Mouse (Mus musculus) neural tube, embryonic 15.5 days (tissue): Measurements from ENCODE around the gene Thsd7b. TPM values are rescaled to one million over a fixed set of nuclear protein-coding genes. Genes with fewer than 3 reads are reported as not detected.

Experiments
- ATAC-seq: fragments of 200-750 bp; cut with Nextera tagmentation; 2 replicates; pipeline ENCODE4 v1.8.0; 2017; ENCODE audit warnings: mild to moderate bottlenecking, moderate TSS enrichment, moderate library complexity; ENCODE audit not compliant: low FRiP score
- H3K27ac ChIP-seq: fragments of 300-500 bp; sonication (generic); replicated peaks from 2 replicates; pipeline ENCODE4 v1.5.1; 2015; ENCODE audit warnings: mild to moderate bottlenecking, inconsistent platforms
- H3K27me3 ChIP-seq: fragments of 300-500 bp; sonication (generic); replicated peaks from 2 replicates; pipeline ENCODE4 v1.6.1; 2015; ENCODE audit warnings: inconsistent platforms
- H3K36me3 ChIP-seq: fragments of 300-500 bp; sonication (generic); 2 replicates; pipeline ENCODE4 v1.6.1; 2015; ENCODE audit warnings: inconsistent platforms
- H3K4me1 ChIP-seq: fragments of 300-500 bp; sonication (generic); 2 replicates; pipeline ENCODE4 v1.6.1; 2015; ENCODE audit warnings: inconsistent platforms
- H3K4me2 ChIP-seq: fragments of 300-500 bp; sonication (generic); 2 replicates; pipeline ENCODE4 v1.6.1; 2015; ENCODE audit warnings: inconsistent platforms, mild to moderate bottlenecking, moderate library complexity
- H3K4me3 ChIP-seq: fragments of 300-500 bp; sonication (generic); replicated peaks from 2 replicates; pipeline ENCODE4 v1.5.1; 2015; ENCODE audit warnings: mild to moderate bottlenecking, inconsistent platforms
- H3K9ac ChIP-seq: fragments of 300-500 bp; sonication (generic); replicated peaks from 2 replicates; pipeline ENCODE4 v1.6.1; 2015; ENCODE audit warnings: mild to moderate bottlenecking, inconsistent platforms
- H3K9me3 ChIP-seq: fragments of 300-500 bp; sonication (generic); replicated peaks from 2 replicates; pipeline ENCODE4 v1.6.1; 2016; ENCODE audit warnings: inconsistent platforms
- WGBS: fragments of 180-500 bp; shearing (Covaris S2); methylation state at CpG from one replicate; pipeline ENCODE4 v1.1.7; 2015; ENCODE audit warnings: mixed read lengths; 5-methylcytosine and 5-hydroxymethylcytosine counted together
- polyA plus RNA-seq: library from polyadenylated mRNA; unstranded; fragments of >200 nt; fragmentation: Nextera tagmentation; extraction: Ambion mirVana; gene quantifications from 2 replicates; pipeline ENCODE4 v1.2.1, GENCODE M21; 2015

Gene Thsd7b
- polyA plus RNA-seq, 1 experiment from 2014 or later = 10.9 TPM

DNA sequence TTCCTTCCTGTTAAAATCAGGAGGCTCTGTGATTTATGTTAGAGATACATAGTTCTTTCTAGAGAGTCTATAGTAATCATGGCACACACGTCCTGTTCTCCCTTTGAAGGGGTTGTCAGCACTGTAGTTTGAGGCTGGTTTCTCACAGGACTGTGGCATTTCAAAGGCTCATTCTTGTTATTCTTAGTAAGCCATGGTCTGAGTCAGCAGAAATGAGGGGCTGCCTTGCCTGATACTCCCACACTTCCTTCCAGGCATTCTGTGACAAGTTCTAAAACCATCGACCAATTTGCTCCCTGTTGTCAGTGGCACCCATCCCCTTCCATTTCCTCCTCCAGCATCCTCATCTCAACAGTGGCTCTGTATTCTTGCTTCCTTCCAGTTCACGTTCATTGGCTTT, 384.9 kb downstream of the Thsd7b start:
- no peaks in the 10 kb centered on the region for H3K36me3 ChIP-seq
- H3K27me3 ChIP-seq = no peaks in the 10 kb centered on the region
- no peak overlapping the region for H3K4me2 ChIP-seq
- 81% methylated on average over 3 of the region's 3 CpGs for WGBS
- no peaks in the 10 kb centered on the region for H3K9me3 ChIP-seq
- ATAC-seq = no peak
- no peaks in the 10 kb centered on the region for H3K4me1 ChIP-seq
- H3K9ac ChIP-seq = no peak overlapping the region
- H3K4me3 ChIP-seq = no peak overlapping the region
- H3K27ac ChIP-seq = no peak overlapping the region

DNA sequence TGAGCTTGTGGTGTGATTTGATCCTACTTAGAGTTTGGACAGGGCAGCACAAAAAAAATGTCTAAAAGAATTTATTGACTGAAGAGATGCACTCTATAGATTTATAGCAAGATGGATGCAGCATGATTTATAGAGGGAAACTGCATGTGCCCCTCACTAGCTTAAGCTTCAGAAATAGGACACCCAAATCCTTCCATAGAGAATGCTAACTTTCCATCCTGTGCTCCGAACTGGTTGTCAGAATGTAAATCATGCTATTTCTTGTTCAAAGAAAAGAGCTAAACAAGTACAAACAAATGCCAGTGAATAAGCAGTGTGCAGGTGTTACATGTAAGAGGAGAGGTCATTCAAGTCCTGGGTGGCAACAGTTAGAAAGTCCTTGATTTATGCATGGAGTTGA, 402.8 kb downstream of the Thsd7b start:
- H3K4me2 ChIP-seq = no peak overlapping the region
- ATAC-seq = no peak
- H3K9ac ChIP-seq = no peak overlapping the region
- H3K27ac ChIP-seq = no peak overlapping the region
- H3K27me3 ChIP-seq = no peaks in the 10 kb centered on the region
- no peaks in the 10 kb centered on the region for H3K9me3 ChIP-seq
- H3K36me3 ChIP-seq = no peaks in the 10 kb centered on the region
- no peaks in the 10 kb centered on the region for H3K4me1 ChIP-seq
- H3K4me3 ChIP-seq = no peak overlapping the region
- WGBS = 46% methylated on average over 1 of the region's 1 CpGs

DNA sequence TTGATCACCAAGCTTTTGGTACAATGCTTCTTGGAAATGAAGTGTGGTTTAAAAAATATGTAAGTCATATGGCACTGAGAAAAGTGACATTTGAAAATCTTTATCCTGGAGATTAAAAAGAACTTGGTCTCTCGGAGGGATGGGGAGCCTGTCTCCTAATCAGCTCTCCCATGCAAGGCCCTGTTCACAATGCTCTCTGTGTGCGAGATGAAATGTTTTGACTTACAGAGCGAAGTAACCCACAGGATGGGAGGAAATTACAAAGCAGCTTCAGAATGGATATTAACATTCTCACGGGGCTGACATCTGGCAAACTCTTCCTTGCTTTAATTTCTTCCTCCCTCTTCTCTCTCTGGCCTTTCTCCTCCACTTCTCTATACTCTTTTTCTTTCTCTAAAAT, 405.7 kb downstream of the Thsd7b start:
- H3K4me2 ChIP-seq = no peak overlapping the region
- no peak for ATAC-seq
- 60% methylated on average over 4 of the region's 4 CpGs for WGBS

DNA sequence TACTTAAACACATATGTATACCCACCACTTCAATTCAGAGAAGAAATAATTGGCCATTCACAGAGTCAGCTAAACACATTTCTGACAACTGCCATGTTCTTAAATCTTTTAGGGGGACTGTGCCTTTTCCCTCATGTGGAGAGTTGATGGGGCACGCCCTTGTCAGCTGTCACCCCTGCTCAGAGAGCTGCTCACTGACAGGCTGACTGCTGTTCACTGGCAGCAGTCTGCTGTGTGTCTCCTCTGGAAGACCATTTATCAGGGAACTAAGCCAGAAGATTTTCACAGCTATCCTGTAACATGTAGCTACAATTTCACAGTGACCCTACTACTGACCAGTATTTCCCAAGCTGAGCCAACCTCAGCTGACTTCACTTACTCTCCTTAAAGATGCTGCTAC, 432.6 kb downstream of the Thsd7b start:
- H3K4me1 ChIP-seq = no peaks in the 10 kb centered on the region
- H3K4me2 ChIP-seq = no peak overlapping the region
- WGBS = 81% methylated on average over 1 of the region's 1 CpGs
- H3K9me3 ChIP-seq = no peaks in the 10 kb centered on the region
- no peak overlapping the region for H3K9ac ChIP-seq
- ATAC-seq = no peak
- no peak overlapping the region for H3K27ac ChIP-seq
- H3K27me3 ChIP-seq = no peaks in the 10 kb centered on the region
- H3K36me3 ChIP-seq = no peaks in the 10 kb centered on the region
- H3K4me3 ChIP-seq = no peak overlapping the region

More for the DNA sequence above, 405.7 kb downstream of the Thsd7b start:
- H3K27ac ChIP-seq = no peak overlapping the region
- H3K9me3 ChIP-seq = no peaks in the 10 kb centered on the region
- no peaks in the 10 kb centered on the region for H3K27me3 ChIP-seq
- H3K4me3 ChIP-seq = no peak overlapping the region
- no peaks in the 10 kb centered on the region for H3K36me3 ChIP-seq
- no peak overlapping the region for H3K9ac ChIP-seq
- H3K4me1 ChIP-seq = no peaks in the 10 kb centered on the region

DNA sequence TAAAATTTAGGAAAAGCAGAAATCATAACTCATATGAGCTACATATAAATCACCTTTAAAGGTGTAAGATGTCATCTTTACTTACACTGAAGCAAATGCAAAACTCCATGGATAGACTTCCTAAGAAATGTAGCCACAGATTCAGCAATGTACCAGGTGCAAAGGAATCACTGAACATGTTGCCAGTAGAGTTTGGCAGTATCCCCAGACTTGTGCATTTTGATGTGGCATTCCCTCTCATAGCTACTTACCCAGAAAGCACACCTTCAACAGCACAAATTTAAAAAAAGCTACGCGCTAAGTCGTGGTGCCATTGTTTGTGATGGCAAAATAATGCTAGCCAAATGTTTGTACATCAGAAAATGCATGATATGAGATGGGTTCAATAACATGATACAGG, 439.6 kb downstream of the Thsd7b start:
- Histone ChIP-seq H3K4me1 (no peaks in the 10 kb centered on the region), H3K27ac (no peak overlapping the region), H3K36me3 (no peaks in the 10 kb centered on the region), H3K4me3 (no peak overlapping the region), H3K9ac (no peak overlapping the region), H3K27me3 (no peaks in the 10 kb centered on the region), H3K4me2 (no peak overlapping the region), H3K9me3 (no peaks in the 10 kb centered on the region)
- 90% methylated on average over 3 of the region's 3 CpGs for WGBS
- no peak for ATAC-seq

DNA sequence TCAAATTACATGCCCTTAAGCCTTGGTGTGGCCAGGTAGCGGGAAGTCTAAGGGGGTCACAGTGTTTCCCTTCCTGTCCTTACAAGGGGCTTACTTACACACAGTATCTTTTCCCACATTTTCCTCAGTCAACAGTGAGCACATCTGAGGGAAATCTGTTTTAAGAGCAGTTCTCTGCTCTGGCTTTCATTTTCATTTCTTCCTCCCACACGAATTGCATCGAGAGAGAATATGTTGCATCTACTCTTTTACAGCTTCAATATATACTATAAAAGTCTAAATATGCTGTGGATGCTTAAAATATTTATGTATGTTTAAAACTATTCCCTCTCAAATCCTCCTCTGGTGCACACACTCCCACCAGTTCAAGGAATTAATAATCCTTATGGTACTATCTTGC, 440.5 kb downstream of the Thsd7b start:
- Histone ChIP-seq H3K9ac (no peak overlapping the region), H3K4me2 (no peak overlapping the region), H3K9me3 (no peaks in the 10 kb centered on the region), H3K27ac (no peak overlapping the region), H3K4me3 (no peak overlapping the region), H3K27me3 (no peaks in the 10 kb centered on the region), H3K36me3 (no peaks in the 10 kb centered on the region), H3K4me1 (no peaks in the 10 kb centered on the region)
- no peak for ATAC-seq
- 86% methylated on average over 3 of the region's 3 CpGs for WGBS

DNA sequence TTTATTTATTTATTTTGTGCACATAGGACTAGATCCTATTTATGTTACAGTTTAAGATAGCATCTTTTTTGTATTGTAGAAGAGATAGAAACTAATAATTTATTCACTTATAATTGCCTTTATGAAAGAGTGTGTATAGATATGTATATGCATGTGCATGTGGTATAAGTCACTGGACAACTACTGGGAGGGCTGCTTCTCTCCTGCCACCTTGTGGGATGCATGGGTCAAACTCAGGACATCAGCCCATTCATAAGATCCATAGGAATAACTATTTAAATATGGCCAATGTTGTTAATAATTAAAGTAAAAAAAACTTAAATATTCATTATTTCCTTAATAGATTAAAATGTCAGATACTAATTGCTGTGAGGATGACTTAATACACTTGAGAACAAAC, 446.5 kb downstream of the Thsd7b start:
- Histone ChIP-seq H3K27me3 (no peaks in the 10 kb centered on the region), H3K4me1 (no peaks in the 10 kb centered on the region), H3K27ac (no peak overlapping the region), H3K4me3 (no peak overlapping the region), H3K4me2 (no peak overlapping the region), H3K36me3 (no peaks in the 10 kb centered on the region), H3K9me3 (no peaks in the 10 kb centered on the region), H3K9ac (no peak overlapping the region)
- no peak for ATAC-seq

DNA sequence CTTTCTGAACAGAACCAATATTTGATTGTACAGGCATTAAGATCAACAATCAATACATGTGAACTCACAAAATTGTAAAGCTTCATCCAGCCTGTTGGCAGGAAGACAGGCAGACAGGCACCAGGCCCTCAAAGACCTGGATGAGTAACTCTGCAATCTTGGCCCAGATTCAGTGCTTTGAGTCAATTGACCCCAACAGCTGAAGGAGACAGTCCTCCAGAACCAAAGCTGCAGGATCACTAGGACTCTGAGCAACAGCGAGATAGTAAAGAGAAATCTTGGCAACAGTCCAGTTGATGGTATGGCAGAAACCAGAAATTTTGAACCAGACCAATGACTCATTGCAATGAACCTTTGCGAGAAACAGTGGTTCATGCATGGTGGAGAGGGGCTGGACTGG, 458.9 kb downstream of the Thsd7b start:
- Histone ChIP-seq H3K36me3 (no peaks in the 10 kb centered on the region), H3K9me3 (no peaks in the 10 kb centered on the region; the same call in 1 of the 2 replicates), H3K27ac (no peak overlapping the region), H3K9ac (no peak overlapping the region), H3K4me3 (no peak overlapping the region), H3K4me1 (no peaks in the 10 kb centered on the region), H3K27me3 (no peaks in the 10 kb centered on the region), H3K4me2 (no peak overlapping the region)
- ATAC-seq = no peak
- 95% methylated on average over 2 of the region's 2 CpGs for WGBS

DNA sequence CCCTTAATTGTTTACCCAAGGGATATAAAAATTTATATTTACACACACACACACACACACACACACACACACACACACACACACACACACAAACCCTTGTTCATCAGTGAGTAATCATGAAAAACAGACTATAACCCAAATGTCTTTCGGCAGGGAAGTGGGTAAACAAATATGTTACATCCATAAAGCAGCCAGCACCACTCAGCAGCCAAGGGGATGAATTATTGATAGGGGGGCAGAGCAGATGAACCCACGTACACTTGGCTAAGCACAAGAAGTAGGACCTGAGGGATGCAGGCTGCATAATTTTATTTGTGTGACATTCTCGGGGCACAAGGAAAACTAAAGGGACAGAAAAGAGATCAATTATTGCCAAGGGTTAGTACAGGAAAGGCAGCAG, 474.5 kb downstream of the Thsd7b start:
- no peaks in the 10 kb centered on the region for H3K36me3 ChIP-seq
- 39% methylated on average over 3 of the region's 3 CpGs for WGBS
- no peak overlapping the region for H3K27ac ChIP-seq
- H3K4me1 ChIP-seq = no peaks in the 10 kb centered on the region
- H3K4me2 ChIP-seq = no peak overlapping the region
- H3K9me3 ChIP-seq = no peaks in the 10 kb centered on the region
- no peaks in the 10 kb centered on the region for H3K27me3 ChIP-seq
- no peak overlapping the region for H3K4me3 ChIP-seq
- no peak overlapping the region for H3K9ac ChIP-seq
- no peak for ATAC-seq

DNA sequence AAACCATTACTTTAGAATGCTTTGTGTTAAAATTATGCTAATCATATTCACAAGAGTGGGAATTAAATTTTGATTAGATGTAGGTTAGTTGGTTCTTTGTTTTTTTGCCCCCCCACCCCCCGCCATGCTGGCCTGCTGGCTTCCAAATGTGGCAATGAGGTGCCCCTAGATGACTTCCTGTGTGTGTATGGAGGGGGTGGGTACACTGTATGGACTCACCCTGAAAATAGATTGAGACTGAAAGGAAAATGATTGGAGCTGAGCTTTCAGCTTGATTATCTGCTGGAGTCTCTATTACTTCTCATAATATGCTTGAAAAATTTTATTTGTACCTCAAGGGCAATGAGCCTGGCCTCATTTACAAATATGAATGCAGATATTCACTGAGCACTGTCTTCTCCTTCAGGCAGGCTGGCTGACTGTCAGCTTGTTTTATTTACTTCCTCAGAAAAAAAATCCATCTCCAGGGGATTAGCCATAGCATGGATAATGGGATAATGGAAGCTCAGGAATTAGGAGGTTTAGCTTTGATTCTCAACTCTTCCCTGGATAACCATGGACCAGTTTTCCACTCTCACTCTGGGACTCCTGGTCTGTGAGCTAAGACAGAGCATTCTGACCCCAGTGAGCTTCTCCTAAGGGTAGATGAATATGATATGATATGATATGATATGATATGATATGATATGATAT, 483.6 kb downstream of the Thsd7b start:
- H3K4me3 ChIP-seq = no peak overlapping the region
- no peak overlapping the region for H3K27ac ChIP-seq
- H3K9ac ChIP-seq = no peak overlapping the region
- no peak overlapping the region for H3K4me2 ChIP-seq
- no peaks in the 10 kb centered on the region for H3K36me3 ChIP-seq
- no peaks in the 10 kb centered on the region for H3K9me3 ChIP-seq
- no peak for ATAC-seq
- 0 out of 2 replicates have a peak, but pooled peaks cover 2% of the 10 kb centered on the region for H3K4me1 ChIP-seq
- H3K27me3 ChIP-seq = no peaks in the 10 kb centered on the region
- 63% methylated on average over 1 of the region's 1 CpGs for WGBS

DNA sequence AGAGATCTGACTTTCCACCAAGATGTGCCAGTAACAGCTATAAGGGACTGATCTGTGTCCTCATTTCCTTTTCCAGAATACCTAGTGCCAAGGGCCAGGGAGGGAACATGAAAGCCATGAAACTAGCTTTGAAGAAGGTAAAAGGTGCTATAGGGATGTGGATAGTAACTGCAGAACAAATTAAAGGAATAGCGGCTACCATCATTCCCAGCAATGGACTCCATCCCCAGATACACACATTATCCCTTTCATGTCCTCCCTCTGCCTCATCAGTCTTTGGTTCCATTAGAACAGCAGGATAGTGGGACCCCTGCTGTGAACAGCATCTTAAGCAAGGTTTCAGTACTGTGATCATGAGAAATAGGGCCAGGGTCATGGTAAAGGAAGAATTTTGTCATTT, 485.9 kb downstream of the Thsd7b start:
- H3K27ac ChIP-seq = no peak overlapping the region
- ATAC-seq = no peak
- 0 out of 2 replicates have a peak, but pooled peaks cover 2% of the 10 kb centered on the region for H3K4me1 ChIP-seq
- H3K36me3 ChIP-seq = no peaks in the 10 kb centered on the region
- H3K9me3 ChIP-seq = no peaks in the 10 kb centered on the region
- WGBS = 50% methylated on average over 1 of the region's 1 CpGs
- no peaks in the 10 kb centered on the region for H3K27me3 ChIP-seq
- H3K4me2 ChIP-seq = no peak overlapping the region
- H3K4me3 ChIP-seq = no peak overlapping the region
- H3K9ac ChIP-seq = no peak overlapping the region

DNA sequence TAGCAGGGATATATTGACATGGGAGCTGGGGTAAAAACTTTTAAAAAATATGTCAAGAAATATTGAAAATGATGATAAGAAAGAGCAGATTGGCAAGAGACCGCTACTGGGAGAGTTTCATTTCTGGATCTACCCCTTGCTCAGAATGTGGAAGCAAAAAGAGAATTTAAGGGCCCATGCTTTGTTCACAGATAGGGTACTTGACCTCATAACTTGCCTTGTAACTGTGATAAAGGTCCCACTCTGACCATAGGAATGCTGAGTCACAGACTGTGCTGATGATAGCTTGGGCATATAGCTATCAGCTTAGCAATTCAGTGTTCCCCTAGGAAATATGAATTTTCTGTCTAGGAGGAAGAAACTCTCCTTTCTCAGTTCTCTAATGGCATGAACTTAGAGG, 488.1 kb downstream of the Thsd7b start:
- no peak for ATAC-seq
- Histone ChIP-seq H3K27me3 (no peaks in the 10 kb centered on the region), H3K9ac (no peak overlapping the region), H3K4me2 (no peak overlapping the region), H3K4me1 (0 out of 2 replicates have a peak, but pooled peaks cover 2% of the 10 kb centered on the region), H3K9me3 (no peaks in the 10 kb centered on the region), H3K27ac (no peak overlapping the region), H3K4me3 (no peak overlapping the region), H3K36me3 (no peaks in the 10 kb centered on the region)
- WGBS = 96% methylated on average over 1 of the region's 1 CpGs

DNA sequence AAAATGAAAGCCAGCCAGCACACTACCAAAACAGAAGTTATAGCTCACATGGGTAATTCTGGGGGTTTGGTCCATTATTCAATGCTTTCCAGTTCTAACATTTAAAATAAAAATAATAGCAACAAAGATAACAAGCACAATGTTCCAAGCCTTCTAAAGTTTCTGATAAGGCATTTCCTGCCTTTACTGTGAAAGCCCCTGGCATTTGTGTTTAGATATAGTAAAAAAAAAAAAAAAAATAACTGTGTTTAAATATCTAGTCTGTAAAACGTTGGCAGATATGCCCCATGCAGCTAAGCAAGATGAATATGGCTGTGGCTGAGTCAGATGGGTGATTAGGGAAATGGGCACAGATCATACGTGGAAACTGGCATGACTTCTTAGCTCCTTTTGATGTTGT, 491.6 kb downstream of the Thsd7b start:
- Histone ChIP-seq H3K36me3 (no peaks in the 10 kb centered on the region), H3K9ac (no peak overlapping the region), H3K4me2 (no peak overlapping the region), H3K4me1 (no peaks in the 10 kb centered on the region), H3K4me3 (no peak overlapping the region), H3K27me3 (no peaks in the 10 kb centered on the region), H3K9me3 (no peaks in the 10 kb centered on the region), H3K27ac (no peak overlapping the region)
- 47% methylated on average over 2 of the region's 2 CpGs for WGBS
- no peak for ATAC-seq
